Mouse (Mus musculus) liver, embryonic 15.5 days (tissue): Measurements from ENCODE around the gene Apba2. TPM values are rescaled to one million over a fixed set of nuclear protein-coding genes. Genes with fewer than 3 reads are reported as not detected.

Source experiments
- ATAC-seq: fragments of 200-750 bp; cut with Nextera tagmentation; 2 replicates; pipeline ENCODE4 v1.8.0; 2017; ENCODE audit warnings: moderate number of reproducible peaks, mild to moderate bottlenecking, moderate library complexity; ENCODE audit not compliant: insufficient read depth
- H3K27ac ChIP-seq: fragments of 300-500 bp; sonication (generic); replicated peaks from 2 replicates; pipeline ENCODE4 v1.5.1; 2015; ENCODE audit warnings: mild to moderate bottlenecking, inconsistent platforms
- H3K27me3 ChIP-seq: fragments of 300-500 bp; sonication (generic); 2 replicates; pipeline ENCODE4 v1.6.1; 2015; ENCODE audit warnings: mild to moderate bottlenecking, inconsistent platforms
- H3K36me3 ChIP-seq: fragments of 300-500 bp; sonication (generic); replicated peaks from 2 replicates; pipeline ENCODE4 v1.6.1; 2015; ENCODE audit warnings: moderate library complexity, mild to moderate bottlenecking, inconsistent platforms
- H3K4me1 ChIP-seq: fragments of 300-500 bp; sonication (generic); replicated peaks from 2 replicates; pipeline ENCODE4 v1.6.1; 2015; ENCODE audit warnings: inconsistent platforms
- H3K4me2 ChIP-seq: fragments of 300-500 bp; sonication (generic); 2 replicates; pipeline ENCODE4 v1.6.1; 2015; ENCODE audit warnings: moderate library complexity, mild to moderate bottlenecking, inconsistent platforms
- H3K4me3 ChIP-seq: fragments of 300-500 bp; sonication (generic); replicated peaks from 2 replicates; pipeline ENCODE4 v1.5.1; 2015; ENCODE audit warnings: mild to moderate bottlenecking, inconsistent platforms
- H3K9ac ChIP-seq: fragments of 300-500 bp; sonication (generic); 2 replicates; pipeline ENCODE4 v1.6.1; 2015; ENCODE audit warnings: moderate library complexity, mild to moderate bottlenecking, inconsistent platforms
- H3K9me3 ChIP-seq: fragments of 300-500 bp; sonication (generic); replicated peaks from 2 replicates; pipeline ENCODE4 v1.6.1; 2016; ENCODE audit warnings: inconsistent platforms
- WGBS: fragments of 180-500 bp; shearing (Covaris S2); methylation state at CpG from one replicate; pipeline ENCODE4 v1.1.7; 2015; ENCODE audit warnings: mixed read lengths; ENCODE audit not compliant: insufficient replicate concordance; 5-methylcytosine and 5-hydroxymethylcytosine counted together
- polyA plus RNA-seq: library from polyadenylated mRNA; unstranded; fragments of >200 nt; fragmentation: Nextera tagmentation; extraction: Ambion mirVana; gene quantifications from 2 replicates; pipeline ENCODE4 v1.2.1, GENCODE M21; 2015

Gene Apba2
- polyA plus RNA-seq, 1 experiment from 2014 or later, result 0.16 TPM

GRCm38 (mm10) chr7:64505571-64505970, 4.1 kb downstream of the Apba2 start:
- no peak overlapping the region for H3K9ac ChIP-seq
- no peak for ATAC-seq
- H3K4me2 ChIP-seq, result no peak overlapping the region
- H3K27me3 ChIP-seq, result peaks cover 33% of the 10 kb centered on the region
- H3K9me3 ChIP-seq, result no peaks in the 10 kb centered on the region
- no peaks in the 10 kb centered on the region for H3K4me1 ChIP-seq
- no peak overlapping the region for H3K4me3 ChIP-seq
- H3K27ac ChIP-seq, result no peak overlapping the region
- no peaks in the 10 kb centered on the region for H3K36me3 ChIP-seq
- 63% methylated on average over 3 of the region's 3 CpGs for WGBS

DNA sequence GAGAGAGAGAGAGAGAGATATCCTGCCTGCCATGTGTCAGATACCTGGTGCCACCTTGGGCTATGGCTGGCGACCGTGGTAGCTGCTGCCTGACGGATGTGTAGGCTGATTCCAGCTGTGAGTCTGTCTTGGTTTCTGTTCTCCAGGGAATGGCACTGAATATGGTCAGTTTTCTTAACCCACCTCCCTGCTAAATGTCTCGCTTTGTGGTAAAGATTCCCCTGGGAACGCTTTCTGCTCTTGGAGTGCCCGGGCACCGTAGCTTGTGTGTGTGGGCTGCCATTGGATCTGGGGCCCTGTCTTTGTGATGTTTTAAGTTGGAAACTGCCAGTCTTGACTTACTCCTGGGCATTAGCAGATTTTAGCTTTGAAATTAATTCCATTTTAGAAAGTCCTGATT, 7.3 kb downstream of the Apba2 start:
- Histone ChIP-seq H3K4me2 (no peak overlapping the region), H3K27ac (no peak overlapping the region), H3K4me3 (no peak overlapping the region), H3K4me1 (no peaks in the 10 kb centered on the region), H3K27me3 (0 out of 2 replicates have a peak, but pooled peaks cover under 1% of the 10 kb centered on the region), H3K9me3 (no peaks in the 10 kb centered on the region), H3K9ac (no peak overlapping the region), H3K36me3 (no peaks in the 10 kb centered on the region)
- WGBS, result 75% methylated on average over 7 of the region's 7 CpGs
- no peak for ATAC-seq

DNA sequence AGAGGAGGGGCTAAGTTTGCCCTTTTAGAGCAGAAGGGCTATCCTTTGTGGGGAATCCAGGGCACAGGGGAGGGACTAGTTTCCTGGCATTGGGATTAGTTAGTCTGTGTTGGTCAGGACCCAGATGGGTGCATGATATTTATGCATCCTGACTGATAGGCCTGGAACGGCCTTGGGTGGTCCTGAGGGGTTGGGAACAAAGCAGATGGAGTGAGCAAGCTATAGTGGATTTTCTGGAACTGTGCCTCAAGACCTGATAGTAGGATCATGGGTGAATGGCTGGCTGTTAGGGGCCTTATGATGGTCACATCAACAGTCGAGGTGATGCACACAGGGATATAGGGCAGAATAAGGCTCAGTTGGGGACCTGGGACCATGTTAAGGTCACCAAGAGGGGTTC, 8.4 kb downstream of the Apba2 start:
- Histone ChIP-seq H3K27me3 (no peaks in the 10 kb centered on the region), H3K36me3 (no peaks in the 10 kb centered on the region), H3K4me2 (no peak overlapping the region), H3K4me3 (no peak overlapping the region), H3K9ac (no peak overlapping the region), H3K4me1 (no peaks in the 10 kb centered on the region), H3K27ac (no peak overlapping the region), H3K9me3 (no peaks in the 10 kb centered on the region)
- 35% methylated on average over 2 of the region's 2 CpGs for WGBS
- ATAC-seq, result no peak

GRCm38 (mm10) chr7:64510526-64511210, 9.2 kb downstream of the Apba2 start:
- H3K9me3 ChIP-seq, result no peaks in the 10 kb centered on the region
- no peak for ATAC-seq
- no peak overlapping the region for H3K9ac ChIP-seq
- no peaks in the 10 kb centered on the region for H3K27me3 ChIP-seq
- no peak overlapping the region for H3K4me3 ChIP-seq
- no peaks in the 10 kb centered on the region for H3K4me1 ChIP-seq
- no peak overlapping the region for H3K4me2 ChIP-seq
- H3K27ac ChIP-seq, result no peak overlapping the region
- no peaks in the 10 kb centered on the region for H3K36me3 ChIP-seq
- 51% methylated on average over 8 of the region's 8 CpGs for WGBS

DNA sequence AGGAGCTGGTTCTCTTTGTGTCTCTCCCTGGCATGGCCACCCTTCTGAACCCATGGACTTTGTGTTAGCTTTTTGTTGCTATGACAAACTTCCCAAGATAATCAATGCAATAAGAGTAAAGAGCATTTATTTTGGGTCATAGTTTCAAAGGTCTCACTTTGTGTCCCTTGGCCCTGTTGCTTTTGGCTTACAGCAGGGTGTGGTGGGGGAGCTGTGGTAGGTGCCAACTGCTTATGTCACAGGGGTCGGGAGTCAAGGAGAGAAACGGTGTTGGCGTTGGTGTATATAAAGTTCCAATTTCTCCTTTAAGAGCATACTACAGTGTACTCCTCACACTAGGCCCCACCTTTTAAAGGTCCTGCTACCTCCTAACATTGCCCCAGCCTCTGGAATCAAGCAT, 12.1 kb downstream of the Apba2 start:
- H3K27me3 ChIP-seq, result no peaks in the 10 kb centered on the region
- H3K4me2 ChIP-seq, result no peak overlapping the region
- ATAC-seq, result no peak
- no peaks in the 10 kb centered on the region for H3K4me1 ChIP-seq
- no peak overlapping the region for H3K4me3 ChIP-seq
- no peak overlapping the region for H3K27ac ChIP-seq
- no peaks in the 10 kb centered on the region for H3K36me3 ChIP-seq
- 73% methylated on average over 3 of the region's 3 CpGs for WGBS
- H3K9me3 ChIP-seq, result no peaks in the 10 kb centered on the region
- no peak overlapping the region for H3K9ac ChIP-seq

GRCm38 (mm10) chr7:64515280-64515679, 13.8 kb downstream of the Apba2 start:
- no peak overlapping the region for H3K27ac ChIP-seq
- no peaks in the 10 kb centered on the region for H3K27me3 ChIP-seq
- H3K4me2 ChIP-seq, result no peak overlapping the region
- H3K9me3 ChIP-seq, result no peaks in the 10 kb centered on the region
- WGBS, result 56% methylated on average over 3 of the region's 3 CpGs
- H3K4me1 ChIP-seq, result no peaks in the 10 kb centered on the region
- no peak overlapping the region for H3K9ac ChIP-seq
- ATAC-seq, result no peak
- H3K36me3 ChIP-seq, result no peaks in the 10 kb centered on the region
- H3K4me3 ChIP-seq, result no peak overlapping the region

GRCm38 (mm10) chr7:64515891-64516290, 14.4 kb downstream of the Apba2 start:
- Histone ChIP-seq H3K36me3 (no peaks in the 10 kb centered on the region), H3K4me3 (no peak overlapping the region), H3K9me3 (no peaks in the 10 kb centered on the region), H3K9ac (no peak overlapping the region), H3K27me3 (no peaks in the 10 kb centered on the region), H3K27ac (no peak overlapping the region), H3K4me2 (no peak overlapping the region), H3K4me1 (no peaks in the 10 kb centered on the region)
- WGBS, result 75% methylated on average over 4 of the region's 4 CpGs
- ATAC-seq, result no peak

DNA sequence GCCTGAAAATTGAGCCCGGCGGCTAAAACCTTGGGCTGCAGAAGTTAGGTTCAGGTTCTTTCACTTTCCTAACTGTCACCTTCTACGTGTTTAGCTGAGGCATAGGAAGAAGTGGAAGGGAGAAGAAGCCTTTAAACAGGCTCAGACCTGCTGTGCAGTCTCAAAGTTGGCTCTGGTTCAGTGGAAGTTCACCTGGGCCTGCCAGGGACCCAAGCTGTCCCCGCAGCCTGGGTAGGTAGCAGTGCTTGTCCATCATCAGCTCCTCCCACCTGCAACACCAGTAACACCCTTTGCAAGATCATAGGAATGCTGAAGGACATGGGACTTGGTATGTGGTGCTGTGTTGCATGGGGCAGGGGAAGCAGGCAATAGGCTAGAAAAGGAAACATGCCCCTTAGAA, 17.6 kb downstream of the Apba2 start:
- no peak overlapping the region for H3K27ac ChIP-seq
- no peak overlapping the region for H3K4me2 ChIP-seq
- no peak for ATAC-seq
- H3K36me3 ChIP-seq, result no peaks in the 10 kb centered on the region
- H3K4me3 ChIP-seq, result no peak overlapping the region
- H3K27me3 ChIP-seq, result no peaks in the 10 kb centered on the region
- H3K9me3 ChIP-seq, result no peaks in the 10 kb centered on the region
- H3K4me1 ChIP-seq, result no peaks in the 10 kb centered on the region
- H3K9ac ChIP-seq, result no peak overlapping the region
- WGBS, result 67% methylated on average over 4 of the region's 4 CpGs

DNA sequence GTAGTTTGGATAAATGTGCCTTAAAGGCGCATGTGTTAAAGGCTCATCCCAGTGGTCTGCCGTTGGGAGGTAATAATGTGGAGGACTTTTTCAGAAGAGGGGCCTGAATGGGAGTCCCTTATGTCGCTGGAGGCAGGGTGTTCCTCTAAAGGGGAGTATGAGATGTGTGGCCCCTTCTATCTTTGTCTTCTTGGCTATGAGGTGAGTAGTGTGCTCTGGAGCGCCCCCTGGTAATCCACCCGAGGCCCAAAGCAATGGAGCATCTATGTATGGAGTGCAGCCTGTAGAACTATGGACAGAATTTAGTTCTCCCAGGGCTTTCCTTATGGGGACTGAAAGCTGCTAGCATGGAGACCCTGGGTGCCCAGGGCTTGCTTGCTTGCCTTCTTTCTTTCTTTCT, 18.0 kb downstream of the Apba2 start:
- no peaks in the 10 kb centered on the region for H3K4me1 ChIP-seq
- no peak overlapping the region for H3K4me3 ChIP-seq
- H3K4me2 ChIP-seq, result no peak overlapping the region
- H3K9ac ChIP-seq, result no peak overlapping the region
- H3K27ac ChIP-seq, result no peak overlapping the region
- ATAC-seq, result no peak
- H3K9me3 ChIP-seq, result no peaks in the 10 kb centered on the region
- WGBS, result 53% methylated on average over 5 of the region's 5 CpGs
- H3K36me3 ChIP-seq, result no peaks in the 10 kb centered on the region
- H3K27me3 ChIP-seq, result no peaks in the 10 kb centered on the region

DNA sequence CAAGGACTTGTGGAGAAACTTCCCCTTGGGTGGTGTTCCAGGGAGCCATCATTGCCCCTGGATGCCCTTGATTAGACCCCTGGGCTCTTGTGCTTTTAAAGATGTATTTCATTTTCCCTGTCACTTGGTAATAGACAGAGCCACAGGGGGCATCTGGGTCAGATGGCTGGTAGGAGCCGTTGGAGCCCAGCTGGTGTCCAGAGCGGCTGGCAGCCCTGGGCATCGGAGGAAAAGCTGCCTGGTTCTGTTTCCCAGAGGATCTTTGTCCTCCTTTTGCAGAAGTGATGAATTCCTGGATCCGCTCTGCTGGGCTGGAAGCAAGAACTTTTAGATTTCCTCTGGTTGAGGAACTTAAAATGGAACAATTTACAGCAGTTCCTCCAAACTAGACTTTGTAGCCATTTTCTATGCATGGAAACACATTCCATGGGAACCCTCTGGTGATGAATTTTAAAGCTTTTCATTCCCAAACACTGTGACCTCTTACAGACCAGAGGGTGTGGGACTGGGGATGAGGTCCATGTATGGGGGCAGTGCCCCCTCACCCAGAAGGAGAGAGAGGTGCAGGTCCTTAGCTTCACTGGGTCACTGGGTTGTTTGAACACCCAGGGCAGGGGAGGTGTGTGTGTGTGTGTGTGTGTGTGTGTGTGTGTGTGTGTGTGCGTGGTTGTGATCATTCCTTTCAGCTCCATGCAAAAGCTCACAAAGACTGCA, 20.3 kb downstream of the Apba2 start:
- H3K36me3 ChIP-seq, result no peaks in the 10 kb centered on the region
- H3K4me1 ChIP-seq, result no peaks in the 10 kb centered on the region
- no peak overlapping the region for H3K9ac ChIP-seq
- no peaks in the 10 kb centered on the region for H3K9me3 ChIP-seq
- WGBS, result 66% methylated on average over 5 of the region's 5 CpGs
- H3K27ac ChIP-seq, result no peak overlapping the region
- no peak overlapping the region for H3K4me3 ChIP-seq
- H3K27me3 ChIP-seq, result no peaks in the 10 kb centered on the region
- ATAC-seq, result no peak
- no peak overlapping the region for H3K4me2 ChIP-seq

DNA sequence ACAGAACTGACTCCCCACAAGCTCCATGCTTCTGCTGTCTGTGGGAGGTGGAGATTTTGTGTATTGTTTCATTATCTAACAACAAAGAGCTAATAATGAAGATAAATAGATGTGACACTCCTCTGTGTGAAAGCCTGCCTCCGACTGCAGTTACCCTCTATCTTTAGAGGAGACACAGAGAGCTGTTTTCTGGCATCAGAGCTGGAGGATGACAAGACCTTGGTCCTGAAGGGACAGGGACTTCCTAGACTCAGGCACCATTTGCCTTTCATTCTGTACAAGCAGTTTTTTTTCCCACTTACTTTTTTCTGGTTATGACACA, 20.9 kb downstream of the Apba2 start:
- ATAC-seq, result no peak
- WGBS, result 44% methylated on average over 1 of the region's 1 CpGs
- H3K4me1 ChIP-seq, result no peaks in the 10 kb centered on the region
- H3K27ac ChIP-seq, result no peak overlapping the region
- no peaks in the 10 kb centered on the region for H3K36me3 ChIP-seq
- H3K9me3 ChIP-seq, result no peaks in the 10 kb centered on the region
- no peak overlapping the region for H3K4me2 ChIP-seq
- H3K27me3 ChIP-seq, result no peaks in the 10 kb centered on the region
- no peak overlapping the region for H3K4me3 ChIP-seq
- H3K9ac ChIP-seq, result no peak overlapping the region

DNA sequence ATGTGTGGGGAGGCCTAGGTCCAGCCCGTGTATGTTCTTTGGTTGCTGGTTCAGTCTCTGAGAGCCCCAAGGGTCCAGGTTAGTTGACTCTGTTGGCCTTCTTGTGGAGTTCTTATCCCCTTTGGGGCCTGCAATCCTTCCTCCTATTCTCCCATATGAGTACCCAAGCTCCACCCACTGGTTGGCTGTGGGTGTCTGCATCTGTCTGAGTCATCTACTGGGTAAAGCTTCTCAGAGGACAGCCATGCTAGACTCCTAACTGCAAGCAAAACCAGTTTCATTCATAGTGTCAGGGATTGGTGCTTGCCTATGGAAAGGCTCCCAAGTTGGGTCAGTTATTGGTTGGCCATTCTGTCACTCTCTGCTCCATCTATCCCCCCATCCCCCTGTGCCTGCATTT, 29.8 kb downstream of the Apba2 start:
- Histone ChIP-seq H3K27ac (no peak overlapping the region), H3K9me3 (no peaks in the 10 kb centered on the region), H3K4me3 (no peak overlapping the region), H3K4me2 (no peak overlapping the region), H3K36me3 (no peaks in the 10 kb centered on the region), H3K9ac (no peak overlapping the region), H3K27me3 (no peaks in the 10 kb centered on the region), H3K4me1 (no peaks in the 10 kb centered on the region)
- WGBS, result 65% methylated on average over 1 of the region's 1 CpGs
- ATAC-seq, result no peak
